Mouse (Mus musculus) retina, adult 2 months (tissue): ENCODE data around the gene Gja5.
A peak's percentile ranks its signal among the peaks of the same experiment; 100 is the strongest.

ENCODE experiments used
- DNase-seq: peaks from one replicate; pipeline ENCODE4 v3.0.0-alpha.2; 2012; ENCODE audit warnings: low read depth, low spot score

Gene Gja5

GRCm38 (mm10) chr3:96904393-96904792, at the start of gene Gja5:
Gene Gja5 (plus strand): TSS chr3:96904693.
- no peak for DNase-seq

- DNase-seq, result no peak
Observed at GRCm38 (mm10) chr3:96855833-96856232, 48.7 kb upstream of the Gja5 start.

GRCm38 (mm10) chr3:96860498-96860897, 44.0 kb upstream of the Gja5 start:
- no peak for DNase-seq

- DNase-seq, result no peak
Observed at GRCm38 (mm10) chr3:96867863-96868262, 36.6 kb upstream of the Gja5 start.

- no peak for DNase-seq
Observed at GRCm38 (mm10) chr3:96868566-96868965, 35.9 kb upstream of the Gja5 start.

- DNase-seq, result no peak
Observed at GRCm38 (mm10) chr3:96869091-96869490, 35.4 kb upstream of the Gja5 start.

- DNase-seq, result no peak
Observed at GRCm38 (mm10) chr3:96870270-96870669, 34.2 kb upstream of the Gja5 start.

GRCm38 (mm10) chr3:96871070-96871469, 33.4 kb upstream of the Gja5 start:
- DNase-seq, result no peak

GRCm38 (mm10) chr3:96872501-96872900, 32.0 kb upstream of the Gja5 start:
- no peak for DNase-seq

GRCm38 (mm10) chr3:96874808-96875571, 29.5 kb upstream of the Gja5 start:
- DNase-seq, result no peak

GRCm38 (mm10) chr3:96879536-96879935, 25.0 kb upstream of the Gja5 start:
- DNase-seq, result no peak

GRCm38 (mm10) chr3:96880385-96880784, 24.1 kb upstream of the Gja5 start:
- DNase-seq, result no peak

GRCm38 (mm10) chr3:96881557-96881956, 22.9 kb upstream of the Gja5 start:
- DNase-seq, result no peak

- DNase-seq, result no peak
Observed at GRCm38 (mm10) chr3:96882061-96882849, 22.2 kb upstream of the Gja5 start.

- no peak for DNase-seq
Observed at GRCm38 (mm10) chr3:96883690-96884089, 20.8 kb upstream of the Gja5 start.

GRCm38 (mm10) chr3:96902336-96902999, 2.0 kb upstream of the Gja5 start:
- no peak for DNase-seq

GRCm38 (mm10) chr3:96904851-96905541, 503 bp downstream of the Gja5 start, which contains the start of gene Gpr89:
Gene Gpr89 (minus strand): TSS chr3:96905346.
- peak; percentile 90 for DNase-seq

- DNase-seq, result no peak
Observed at GRCm38 (mm10) chr3:96905592-96905991, 1.1 kb downstream of the Gja5 start.

GRCm38 (mm10) chr3:96920991-96921390, 16.5 kb downstream of the Gja5 start:
- no peak for DNase-seq

GRCm38 (mm10) chr3:96924631-96925030, 20.1 kb downstream of the Gja5 start:
- no peak for DNase-seq

GRCm38 (mm10) chr3:96925920-96926319, 21.4 kb downstream of the Gja5 start, which contains the start of gene Gja8:
Gene Gja8 (minus strand): TSS chr3:96926020.
- no peak for DNase-seq

GRCm38 (mm10) chr3:96931261-96931681, 26.8 kb downstream of the Gja5 start:
- DNase-seq, result no peak
